Mouse (Mus musculus) left cerebral cortex, postnatal 25 days (tissue): ENCODE data around the gene Mmp9. TPM values are rescaled to one million over a fixed set of nuclear protein-coding genes. Genes with fewer than 3 reads are reported as not detected.
A peak's percentile ranks its signal among the peaks of the same experiment; 100 is the strongest.

ENCODE experiments used
- DNase-seq, 2 experiments: peaks; one replicate each; pipeline ENCODE4 v3.0.0; 2022; ENCODE audit warnings: low spot score in 2 of 2, mixed read lengths in 1 of 2
- intact Hi-C: fragments of 180-260 bp; cut with DNase I; formaldehyde crosslinking; loops from one replicate; pipeline ENCODE4 v1.15.1; 2025
- total RNA-seq, 2 experiments: library from RNA; stranded (reverse); gene quantifications; 2 replicates each; pipeline ENCODE4 v1.2.3; 2021

The Mmp9 gene
- total RNA-seq, 2 experiments from 2014 or later = 1.9 to 2.0 TPM

- intact Hi-C loops = no loop called here
- DNase-seq = no peak
Observed at GRCm38 (mm10) chr2:164947930-164948329, 7.3 kb downstream of the Mmp9 start.

GRCm38 (mm10) chr2:164948962-164949361, 8.4 kb downstream of the Mmp9 start:
- intact Hi-C loops = no loop called here
- no peak for DNase-seq

GRCm38 (mm10) chr2:164950501-164950900, 9.9 kb downstream of the Mmp9 start:
- DNase-seq = no peak
- intact Hi-C loops = no loop called here

- intact Hi-C loops = no loop called here
- DNase-seq = no peak
Observed at GRCm38 (mm10) chr2:164951745-164952144, 11.2 kb downstream of the Mmp9 start.

- DNase-seq = no peak
- intact Hi-C loops = no loop called here
Observed at GRCm38 (mm10) chr2:164952448-164952847, 11.9 kb downstream of the Mmp9 start.

GRCm38 (mm10) chr2:164953224-164953623, 12.6 kb downstream of the Mmp9 start:
- intact Hi-C loops = no loop called here

GRCm38 (mm10) chr2:164955725-164956124, 15.1 kb downstream of the Mmp9 start:
- intact Hi-C loops = loop anchor here (5.0 kb wide), 1 partner anchor 407 kb away; no protein-coding TSS in a partner anchor
- DNase-seq = no peak

More at GRCm38 (mm10) chr2:164953224-164953623, 12.6 kb downstream of the Mmp9 start:
- peak; percentile 72 to 82 for DNase-seq

GRCm38 (mm10) chr2:164956195-164956594, 15.6 kb downstream of the Mmp9 start:
- intact Hi-C loops = loop anchor here (5.0 kb wide), 1 partner anchor 406 kb away; no protein-coding TSS in a partner anchor
- no peak for DNase-seq

- no peak for DNase-seq
- intact Hi-C loops = loop anchor here (5.0 kb wide), 1 partner anchor 405 kb away; no protein-coding TSS in a partner anchor
Observed at GRCm38 (mm10) chr2:164957548-164958315, 17.2 kb downstream of the Mmp9 start.

GRCm38 (mm10) chr2:164960716-164961441, 20.3 kb downstream of the Mmp9 start, which contains the start of gene Slc12a5:
Gene Slc12a5 (plus strand): TSS chr2:164960802.
- DNase-seq = peak; percentile 58 to 63
- intact Hi-C loops = loop anchor here (2.0 to 5.0 kb wide), 3 partner anchors 36 to 316 kb away; no protein-coding TSS in a partner anchor

- intact Hi-C loops = loop anchor here (2.0 to 5.0 kb wide), 3 partner anchors 37 to 316 kb away; no protein-coding TSS in a partner anchor
- DNase-seq = peak; percentile 74 to 84
Observed at GRCm38 (mm10) chr2:164961506-164962182, 21.1 kb downstream of the Mmp9 start.

GRCm38 (mm10) chr2:164962183-164962580, 21.6 kb downstream of the Mmp9 start:
- no peak for DNase-seq
- intact Hi-C loops = loop anchor here (5.0 kb wide), 1 partner anchor 315 kb away; no protein-coding TSS in a partner anchor

- intact Hi-C loops = loop anchor here (5.0 kb wide), 1 partner anchor 313 kb away; no protein-coding TSS in a partner anchor
- DNase-seq = peak; percentile 63
Observed at GRCm38 (mm10) chr2:164964242-164964894, 23.8 kb downstream of the Mmp9 start.

- intact Hi-C loops = loop anchor here (5.0 kb wide), 1 partner anchor 312 kb away; no protein-coding TSS in a partner anchor
- peak in 1 of 2 experiments; percentile 63 for DNase-seq
Observed at GRCm38 (mm10) chr2:164964981-164965380, 24.4 kb downstream of the Mmp9 start.

GRCm38 (mm10) chr2:164966381-164966780, 25.8 kb downstream of the Mmp9 start:
- intact Hi-C loops = no loop called here
- no peak for DNase-seq

- peak in 1 of 2 experiments; percentile 69 for DNase-seq
- intact Hi-C loops = no loop called here
Observed at GRCm38 (mm10) chr2:164967193-164967592, 26.6 kb downstream of the Mmp9 start.

GRCm38 (mm10) chr2:164967761-164968440, 27.3 kb downstream of the Mmp9 start:
- peak; percentile 85 to 91 for DNase-seq
- intact Hi-C loops = loop anchor here (1.0 to 2.0 kb wide), 4 partner anchors 26 to 321 kb away; partner anchors contain the start of gene Ncoa5

GRCm38 (mm10) chr2:164968451-164968851, 27.9 kb downstream of the Mmp9 start:
- peak; percentile 54 to 56 for DNase-seq
- intact Hi-C loops = loop anchor here (1.0 to 2.0 kb wide), 4 partner anchors 26 to 320 kb away; partner anchors contain the start of gene Ncoa5
